Mouse (Mus musculus): ENCODE data around the gene Ccdc9b.

Gene Ccdc9b

GRCm38 (mm10) chr2:118711038-118711494 is 51.4 kb downstream of the Ccdc9b start:
- no peak for DNase-seq (ENCODE audit: low spot score)

- DNase-seq (ENCODE audit: low spot score), result no peak
Measured at GRCm38 (mm10) chr2:118709655-118710221, 52.7 kb downstream of the Ccdc9b start.

- no peak for DNase-seq (ENCODE audit: low spot score)
Measured at GRCm38 (mm10) chr2:118708472-118708871, 54.0 kb downstream of the Ccdc9b start.

- no peak for DNase-seq (ENCODE audit: low spot score)
Measured at GRCm38 (mm10) chr2:118706436-118706835, 56.0 kb downstream of the Ccdc9b start.

Data from spleen, adult 12 weeks (tissue).